Mouse (Mus musculus) spleen, adult 2 months (tissue): ENCODE results near the gene Gcm1.

Source experiments
- CTCF ChIP-seq: fragments of 200-500 bp; IDR thresholded peaks from 2 replicates; pipeline ENCODE4 v1.5.1; 2011; ENCODE audit warnings: mild to moderate bottlenecking, inconsistent platforms; ENCODE audit not compliant: insufficient read depth, insufficient read length, insufficient replicate concordance; ENCODE audit errors: extremely low read depth
- POLR2A ChIP-seq: fragments of 200-500 bp; IDR thresholded peaks from 2 replicates; pipeline ENCODE4 v1.6.1; 2011; ENCODE audit warnings: low read depth, low read length, inconsistent platforms

- TF ChIP-seq POLR2A (no peak), CTCF (no peak)
These were observed 22.1 kb downstream of the Gcm1 start for GRCm38 (mm10) chr9:78073713-78074340.
